Mouse (Mus musculus): ENCODE data around the gene Reps1.

Gene Reps1

GRCm38 (mm10) chr10:18139615-18140014 lies 84.0 kb downstream of the Reps1 start:
- no peak for DNase-seq (ENCODE audit: low spot score in 2 of 2)

DNA sequence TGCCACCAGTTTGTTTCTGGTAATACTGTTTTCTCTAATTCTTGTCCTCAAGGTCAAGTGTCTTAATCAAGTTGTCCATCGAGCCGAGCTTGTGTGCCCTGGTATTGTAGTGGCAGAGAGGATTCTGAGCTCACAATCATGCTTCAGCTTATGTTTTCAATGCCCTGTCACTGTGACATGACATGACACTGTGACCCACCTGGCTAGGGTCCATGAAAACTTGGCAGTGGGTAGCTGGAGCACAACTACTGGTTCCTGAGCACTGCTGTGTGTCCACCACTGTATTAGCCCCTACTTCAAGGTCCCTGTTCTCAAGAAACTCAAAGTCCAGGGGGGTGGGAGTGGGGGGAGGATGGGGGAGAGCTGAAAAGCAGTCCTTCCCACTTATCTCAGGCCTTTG lies 85.7 kb downstream of the Reps1 start:
- DNase-seq (ENCODE audit: low spot score in 2 of 2): no peak

GRCm38 (mm10) chr10:18142231-18142630 lies 86.6 kb downstream of the Reps1 start:
- no peak for DNase-seq (ENCODE audit: low spot score in 2 of 2)

DNA sequence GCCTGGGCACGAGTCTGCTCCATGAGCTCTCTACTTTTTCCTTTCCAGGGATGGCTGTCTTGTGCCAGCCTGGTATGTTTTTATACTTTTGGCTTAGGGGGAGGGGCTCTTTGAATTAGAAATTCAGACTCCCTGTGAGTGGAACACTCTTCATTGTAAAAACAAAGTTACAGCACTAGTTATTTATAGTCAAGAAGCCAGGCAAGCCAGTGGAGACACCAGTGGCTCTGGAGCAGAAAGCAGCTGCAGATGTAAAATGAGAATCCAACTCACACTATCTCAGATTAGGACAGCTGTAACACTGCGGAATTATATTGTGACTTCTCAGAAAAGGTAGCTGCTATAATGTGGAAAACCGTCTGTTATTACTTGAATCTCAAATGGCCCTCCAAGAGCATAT lies 91.6 kb downstream of the Reps1 start:
- no peak for DNase-seq (ENCODE audit: low spot score in 2 of 2)

- DNase-seq (ENCODE audit: low spot score in 2 of 2): no peak
Observed at GRCm38 (mm10) chr10:18162435-18162971, 106.8 kb downstream of the Reps1 start.

Measured in spleen, postnatal 36 days (tissue).